Mouse (Mus musculus) liver, embryonic 11.5 days (tissue): ENCODE data around the gene Farp1. TPM values are rescaled to one million over a fixed set of nuclear protein-coding genes. Genes with fewer than 3 reads are reported as not detected.

ENCODE experiments used
- ATAC-seq: fragments of 200-750 bp; cut with Nextera tagmentation; replicated peaks from 2 replicates; pipeline ENCODE4 v1.8.0; 2017; ENCODE audit warnings: moderate number of reproducible peaks, mild to moderate bottlenecking, moderate TSS enrichment, moderate library complexity; ENCODE audit not compliant: low FRiP score
- DNase-seq: peaks from one replicate; pipeline ENCODE4 v3.0.0-alpha.2; 2017; ENCODE audit warnings: low spot score
- H3K27ac ChIP-seq: fragments of 300-500 bp; sonication (generic); 2 replicates; pipeline ENCODE4 v1.5.1; 2014; ENCODE audit warnings: mild to moderate bottlenecking, low read depth, low read length, control low read depth
- H3K27me3 ChIP-seq: fragments of 300-500 bp; sonication (generic); replicated peaks from 2 replicates; pipeline ENCODE4 v1.6.1; 2014; ENCODE audit warnings: low read length, mixed read lengths; ENCODE audit not compliant: control insufficient read depth, insufficient read depth
- H3K36me3 ChIP-seq: fragments of 300-500 bp; sonication (generic); 2 replicates; pipeline ENCODE4 v1.6.1; 2014; ENCODE audit warnings: mild to moderate bottlenecking, low read length, moderate library complexity, mixed read lengths; ENCODE audit not compliant: control insufficient read depth, insufficient read depth
- H3K4me1 ChIP-seq: fragments of 300-500 bp; sonication (generic); replicated peaks from 2 replicates; pipeline ENCODE4 v1.6.1; 2014; ENCODE audit warnings: low read length, mixed read lengths; ENCODE audit not compliant: control insufficient read depth, insufficient read depth
- H3K4me2 ChIP-seq: fragments of 300-500 bp; sonication (generic); 2 replicates; pipeline ENCODE4 v1.6.1; 2014; ENCODE audit warnings: mild to moderate bottlenecking, control low read depth, moderate library complexity
- H3K4me3 ChIP-seq: fragments of 300-500 bp; sonication (generic); 2 replicates; pipeline ENCODE4 v1.5.1; 2014; ENCODE audit warnings: low read depth, low read length, control low read depth
- H3K9ac ChIP-seq: fragments of 300-500 bp; sonication (generic); 2 replicates; pipeline ENCODE4 v1.6.1; 2014; ENCODE audit warnings: low read depth, low read length, control low read depth
- H3K9me3 ChIP-seq: fragments of 300-500 bp; sonication (generic); 2 replicates; pipeline ENCODE4 v1.6.1; 2016; ENCODE audit warnings: low read length, inconsistent platforms, mixed read lengths; ENCODE audit not compliant: control insufficient read depth
- WGBS: fragments of 180-500 bp; shearing (Covaris S2); extraction: QIAGEN DNeasy Blood & Tissue Kit; methylation state at CpG from one replicate; pipeline ENCODE4 v1.1.7; 2014; 5-methylcytosine and 5-hydroxymethylcytosine counted together
- polyA plus RNA-seq: library from polyadenylated mRNA; unstranded; fragments of >200 nt; fragmentation: Nextera tagmentation; extraction: Ambion mirVana; gene quantifications from 2 replicates; pipeline ENCODE4 v1.2.1, GENCODE M21; 2014

Gene Farp1
- polyA plus RNA-seq, 1 experiment from 2014 or later: 17.6 TPM

DNA sequence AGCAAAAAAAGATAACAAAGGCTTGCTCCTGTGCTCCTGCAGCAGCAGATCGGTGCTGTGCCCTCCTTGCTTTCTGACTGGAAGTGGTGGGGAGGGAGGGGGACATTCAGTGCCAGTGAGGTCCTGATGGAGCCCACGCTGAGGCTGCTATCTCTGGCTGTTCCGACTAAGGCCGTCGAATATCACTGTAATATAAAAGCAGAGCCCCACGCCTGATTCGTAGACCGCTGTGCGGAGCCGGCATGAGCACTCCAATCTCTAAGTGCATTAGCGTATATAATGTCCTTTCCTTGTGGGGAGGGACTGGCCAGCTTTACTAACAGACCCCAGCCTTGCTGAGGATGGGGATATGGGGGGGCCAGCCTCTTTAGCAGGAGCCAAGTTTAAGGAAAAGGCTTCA lies 224.3 kb downstream of the Farp1 start:
- Histone ChIP-seq H3K4me3 (no peak overlapping the region), H3K27me3 (no peaks in the 10 kb centered on the region), H3K9me3 (no peaks in the 10 kb centered on the region), H3K36me3 (no peaks in the 10 kb centered on the region), H3K4me1 (peaks cover 9% of the 10 kb centered on the region), H3K4me2 (no peak overlapping the region), H3K27ac (no peak overlapping the region), H3K9ac (no peak overlapping the region)
- ATAC-seq (no peak), DNase-seq (no peak)
- WGBS: 79% methylated on average over 11 of the region's 11 CpGs

DNA sequence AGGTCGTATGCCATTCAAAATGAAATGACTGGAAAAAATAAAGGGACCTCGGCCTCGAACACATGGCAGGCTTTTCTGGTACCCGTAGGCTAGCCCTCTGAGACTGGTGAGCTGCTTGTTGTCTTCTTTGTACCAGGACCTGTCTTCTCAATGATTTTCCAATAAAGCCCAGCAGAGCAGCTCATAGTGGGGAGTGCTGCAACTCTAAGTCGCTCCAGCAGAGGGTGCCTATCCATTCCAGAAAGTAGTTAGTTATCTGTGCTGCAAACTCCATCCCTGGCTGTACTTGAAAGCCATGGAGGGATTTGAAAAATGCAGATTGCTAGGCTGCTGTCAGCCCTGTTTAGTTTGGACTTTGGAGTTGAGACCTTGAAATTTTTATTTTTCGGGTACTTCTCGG lies 224.8 kb downstream of the Farp1 start:
- no peak for ATAC-seq
- no peaks in the 10 kb centered on the region for H3K9me3 ChIP-seq
- no peak overlapping the region for H3K9ac ChIP-seq
- no peaks in the 10 kb centered on the region for H3K36me3 ChIP-seq
- no peak for DNase-seq
- WGBS: 53% methylated on average over 7 of the region's 7 CpGs
- no peak overlapping the region for H3K4me3 ChIP-seq
- peaks cover 9% of the 10 kb centered on the region for H3K4me1 ChIP-seq
- H3K4me2 ChIP-seq: no peak overlapping the region
- no peak overlapping the region for H3K27ac ChIP-seq
- no peaks in the 10 kb centered on the region for H3K27me3 ChIP-seq

DNA sequence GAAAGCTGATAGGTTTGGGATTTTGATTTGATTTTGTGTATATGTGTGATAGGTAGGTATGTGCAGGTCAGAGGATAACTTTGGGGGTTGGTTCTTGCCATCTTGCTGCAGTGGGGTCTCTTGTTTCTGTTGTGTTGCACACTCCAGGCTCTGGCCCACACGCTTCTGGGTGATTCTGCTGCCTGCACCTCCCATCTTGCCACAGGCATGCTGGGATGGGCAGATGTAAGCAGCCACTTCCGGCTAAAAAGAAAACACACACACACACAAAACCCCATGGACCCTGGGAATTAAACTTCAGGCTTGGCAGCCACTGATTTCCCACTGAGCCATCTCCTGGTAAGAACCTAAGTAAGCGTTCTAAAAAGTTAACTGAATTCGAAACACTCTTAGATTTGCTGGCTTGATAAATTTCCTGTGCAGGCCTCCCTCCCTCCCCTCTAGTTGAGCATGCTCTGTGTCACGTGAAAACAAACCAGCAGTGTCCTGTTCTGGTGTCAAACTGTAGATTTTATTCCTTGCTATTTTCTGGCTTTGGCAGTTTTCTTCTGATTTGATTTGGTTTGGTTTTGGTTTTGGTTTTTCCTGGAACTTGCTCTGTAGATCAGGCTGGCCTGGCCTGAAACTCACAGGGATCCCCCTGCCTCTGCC lies 226.4 kb downstream of the Farp1 start:
- no peak overlapping the region for H3K27ac ChIP-seq
- H3K27me3 ChIP-seq: no peaks in the 10 kb centered on the region
- peaks cover 9% of the 10 kb centered on the region for H3K4me1 ChIP-seq
- H3K4me2 ChIP-seq: no peak overlapping the region
- ATAC-seq (no peak), DNase-seq (no peak)
- WGBS: 68% methylated on average over 5 of the region's 5 CpGs
- no peak overlapping the region for H3K9ac ChIP-seq
- H3K4me3 ChIP-seq: no peak overlapping the region
- H3K9me3 ChIP-seq: no peaks in the 10 kb centered on the region
- no peaks in the 10 kb centered on the region for H3K36me3 ChIP-seq

- no peaks in the 10 kb centered on the region for H3K9me3 ChIP-seq
- peaks cover 9% of the 10 kb centered on the region for H3K4me1 ChIP-seq
- 45% methylated on average over 4 of the region's 4 CpGs for WGBS
- no peak overlapping the region for H3K4me2 ChIP-seq
- H3K4me3 ChIP-seq: no peak overlapping the region
- no peak for DNase-seq
- H3K9ac ChIP-seq: no peak overlapping the region
- H3K27ac ChIP-seq: no peak overlapping the region
- no peaks in the 10 kb centered on the region for H3K36me3 ChIP-seq
- no peak for ATAC-seq
- H3K27me3 ChIP-seq: no peaks in the 10 kb centered on the region
Measured at GRCm38 (mm10) chr14:121262606-121263005, 227.6 kb downstream of the Farp1 start.

DNA sequence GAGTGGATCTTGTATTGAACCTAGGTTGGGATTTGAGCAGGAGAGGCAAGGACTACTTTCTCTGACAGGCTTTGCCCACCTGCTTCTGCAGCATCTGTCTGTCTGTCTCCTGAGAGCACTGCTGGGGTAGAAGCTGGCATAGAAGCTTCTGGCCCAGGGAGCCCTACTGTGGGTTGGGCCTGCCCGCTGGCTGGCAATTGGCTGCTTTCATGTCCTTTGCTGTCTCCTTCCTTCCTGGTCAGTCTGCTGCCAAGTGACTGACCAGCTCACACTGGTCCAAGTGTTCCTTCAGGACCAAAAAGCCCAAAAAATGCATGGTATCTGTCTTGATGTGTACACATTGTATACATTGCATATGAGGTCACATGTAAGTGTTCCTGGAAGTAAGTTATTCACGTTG lies 228.9 kb downstream of the Farp1 start:
- WGBS: 83% methylated on average over 2 of the region's 2 CpGs
- H3K4me3 ChIP-seq: no peak overlapping the region

DNA sequence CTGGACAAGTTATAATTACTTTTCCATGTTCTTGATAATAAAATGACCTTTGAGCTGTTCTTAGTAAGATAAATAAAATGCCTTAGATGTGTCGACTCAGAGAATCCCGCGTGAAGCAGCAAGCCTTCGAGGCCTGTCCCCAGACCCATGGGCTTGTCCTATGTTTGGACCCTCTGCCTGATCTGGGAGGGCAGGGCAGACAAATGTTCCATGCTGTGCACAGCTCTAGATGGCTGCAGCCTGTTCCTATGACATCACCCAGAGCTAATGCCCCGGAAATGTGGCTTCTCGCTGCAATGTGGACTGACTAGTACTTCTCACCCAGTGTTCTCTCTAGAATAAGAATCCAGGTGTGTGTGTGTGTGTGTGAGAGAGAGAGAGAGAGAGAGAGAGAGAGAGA lies 229.5 kb downstream of the Farp1 start:
- DNase-seq (no peak), ATAC-seq (no peak)
- Histone ChIP-seq H3K4me1 (peaks cover 9% of the 10 kb centered on the region), H3K4me2 (no peak overlapping the region), H3K4me3 (no peak overlapping the region), H3K27me3 (no peaks in the 10 kb centered on the region), H3K27ac (no peak overlapping the region), H3K9ac (no peak overlapping the region), H3K36me3 (no peaks in the 10 kb centered on the region), H3K9me3 (no peaks in the 10 kb centered on the region)
- WGBS: 72% methylated on average over 6 of the region's 6 CpGs

More for the DNA sequence above, 228.9 kb downstream of the Farp1 start:
- no peaks in the 10 kb centered on the region for H3K9me3 ChIP-seq
- no peaks in the 10 kb centered on the region for H3K27me3 ChIP-seq
- ATAC-seq (no peak), DNase-seq (no peak)
- H3K4me1 ChIP-seq: peaks cover 9% of the 10 kb centered on the region
- H3K36me3 ChIP-seq: no peaks in the 10 kb centered on the region
- H3K27ac ChIP-seq: no peak overlapping the region
- no peak overlapping the region for H3K4me2 ChIP-seq
- H3K9ac ChIP-seq: no peak overlapping the region

GRCm38 (mm10) chr14:121267801-121268200 lies 232.8 kb downstream of the Farp1 start:
- Histone ChIP-seq H3K9me3 (no peaks in the 10 kb centered on the region), H3K4me2 (no peak overlapping the region), H3K27me3 (no peaks in the 10 kb centered on the region), H3K27ac (no peak overlapping the region), H3K9ac (no peak overlapping the region), H3K4me3 (no peak overlapping the region), H3K4me1 (peaks cover 1% of the 10 kb centered on the region; the same call in 1 of the 2 replicates), H3K36me3 (no peaks in the 10 kb centered on the region; the same call in 1 of the 2 replicates)
- DNase-seq: no peak
- WGBS: 87% methylated on average over 8 of the region's 8 CpGs
- no peak for ATAC-seq

GRCm38 (mm10) chr14:121270490-121270889 lies 235.5 kb downstream of the Farp1 start:
- WGBS: 68% methylated on average over 6 of the region's 6 CpGs
- Histone ChIP-seq H3K9me3 (no peaks in the 10 kb centered on the region), H3K9ac (no peak overlapping the region), H3K4me3 (no peak overlapping the region), H3K4me1 (no peaks in the 10 kb centered on the region), H3K4me2 (no peak overlapping the region), H3K27me3 (no peaks in the 10 kb centered on the region), H3K27ac (no peak overlapping the region), H3K36me3 (no peaks in the 10 kb centered on the region; the same call in 1 of the 2 replicates)
- ATAC-seq (no peak), DNase-seq (no peak)

DNA sequence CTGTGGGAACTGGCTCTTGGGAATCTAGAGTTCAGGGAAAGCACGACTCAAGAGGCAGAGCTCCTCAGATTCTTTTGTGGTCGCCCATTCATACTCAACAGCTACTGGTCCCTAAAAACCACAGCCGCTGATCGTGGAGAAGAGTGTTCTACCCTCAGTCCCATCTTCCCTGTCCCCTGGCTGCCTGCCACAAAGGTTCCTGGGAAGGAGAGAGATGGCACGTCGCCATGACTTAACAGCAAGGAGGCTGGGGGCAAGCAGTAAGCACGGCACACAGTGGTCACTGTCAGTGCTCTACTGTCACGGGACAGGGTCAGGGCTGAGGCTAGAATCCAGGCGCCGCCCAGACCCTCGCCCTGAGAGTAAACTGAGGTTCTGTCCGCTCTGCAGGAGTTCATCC lies 240.0 kb downstream of the Farp1 start:
- 85% methylated on average over 12 of the region's 12 CpGs for WGBS
- no peak overlapping the region for H3K27ac ChIP-seq
- no peaks in the 10 kb centered on the region for H3K27me3 ChIP-seq
- H3K9ac ChIP-seq: no peak overlapping the region
- ATAC-seq: no peak
- no peak overlapping the region for H3K4me3 ChIP-seq
- DNase-seq: no peak
- H3K4me1 ChIP-seq: no peaks in the 10 kb centered on the region
- no peak overlapping the region for H3K4me2 ChIP-seq
- H3K9me3 ChIP-seq: no peaks in the 10 kb centered on the region
- no peaks in the 10 kb centered on the region; the same call in 1 of the 2 replicates for H3K36me3 ChIP-seq
